Mouse (Mus musculus) megakaryocyte, embryonic 14.5 days (primary cell): ENCODE measurements around the gene Trcg1.

Experiments used
- FLI1 ChIP-seq: IDR thresholded peaks from 2 replicates; pipeline ENCODE4 v1.6.1; 2012; ENCODE audit warnings: low read length, inconsistent platforms, mixed read lengths
- GATA1 ChIP-seq: IDR thresholded peaks from 3 replicates; pipeline ENCODE4 v1.6.1; 2012; ENCODE audit warnings: mixed read lengths, low read length, inconsistent platforms, borderline replicate concordance

GRCm38 (mm10) chr9:57206896-57207295, 29.5 kb upstream of the Trcg1 start:
- no peak for TF ChIP-seq FLI1
- no peak for TF ChIP-seq GATA1
